Mouse (Mus musculus): ENCODE measurements around the gene Phc1. TPM values are rescaled to one million over a fixed set of nuclear protein-coding genes. Genes with fewer than 3 reads are reported as not detected.

Gene Phc1
- polyA plus RNA-seq (2017; shearing (Covaris generic)): 8.9 TPM

GRCm38 (mm10) chr6:122340349-122341000, at the start of gene Phc1:
Phc1 (minus strand) TSS chr6:122340561.

GRCm38 (mm10) chr6:122308505-122309393, 31.6 kb downstream of the Phc1 start, which contains the start of gene M6pr:
M6pr (plus strand) TSS chr6:122308720.

GRCm38 (mm10) chr6:122282782-122283181, 57.6 kb downstream of the Phc1 start, which contains the start of gene Klrg1:
Klrg1 (minus strand) TSS chr6:122282882.

Other genes starting within 250 kb of the Phc1 start
- gene Klrg1, start 57.7 kb downstream of the Phc1 start, polyA plus RNA-seq (2017; shearing (Covaris generic)): 3.8 TPM
- gene M6pr, start 31.8 kb downstream of the Phc1 start, polyA plus RNA-seq (2017; shearing (Covaris generic)): 203 TPM
- gene Rimklb, start 158.2 kb upstream of the Phc1 start, polyA plus RNA-seq (2017; shearing (Covaris generic)): not detected
- not detected for gene Mfap5, start 165.3 kb upstream of the Phc1 start, polyA plus RNA-seq (2017; shearing (Covaris generic))
- 0.20 TPM for gene Aicda, start 213.2 kb upstream of the Phc1 start, polyA plus RNA-seq (2017; shearing (Covaris generic))

All from effector memory CD4-positive, alpha-beta T cell, adult 5 months (primary cell).